Mouse (Mus musculus) CH12.LX (cell line): ENCODE measurements around the gene Trpm7. TPM values are rescaled to one million over a fixed set of nuclear protein-coding genes. Genes with fewer than 3 reads are reported as not detected.

Source experiments
- DNase-seq: peaks from one replicate; pipeline ENCODE4 v3.0.0-alpha.2; 2013; ENCODE audit errors: extremely low read depth
- H3K27ac ChIP-seq: 2 replicates; pipeline ENCODE4 v1.5.1; 2012; ENCODE audit warnings: low read depth, mild to moderate bottlenecking, control low read depth, moderate library complexity; ENCODE audit not compliant: insufficient read depth
- H3K27me3 ChIP-seq: replicated peaks from 2 replicates; pipeline ENCODE3; 2012; ENCODE audit warnings: inconsistent platforms
- H3K36me3 ChIP-seq, 2 experiments: replicated peaks in 1 of 2; 2 replicates each; pipeline versions ENCODE3 to v1.6.1; 2012; ENCODE audit warnings: inconsistent platforms in 1 of 2, low read length in 1 of 2, mild to moderate bottlenecking in 1 of 2, mixed read lengths in 1 of 2, moderate library complexity in 1 of 2; ENCODE audit not compliant: control insufficient read depth in 1 of 2, insufficient read depth in 1 of 2
- H3K4me1 ChIP-seq, 2 experiments: 2 replicates each; pipeline ENCODE4 v1.6.1; 2012; ENCODE audit warnings: inconsistent platforms in 1 of 2, moderate library complexity in 1 of 2; ENCODE audit not compliant: insufficient read depth in 2 of 2, control insufficient read depth in 1 of 2
- H3K4me2 ChIP-seq: 2 replicates; pipeline ENCODE4 v1.6.1; 2012; ENCODE audit warnings: low read depth, mild to moderate bottlenecking, control low read depth; ENCODE audit not compliant: poor library complexity, insufficient read depth, severe bottlenecking
- H3K4me3 ChIP-seq, 3 experiments: fragments of 150-350 bp in 1 of 3; sonication (generic) in 1 of 3; replicated peaks in 1 of 3; 2 replicates each; pipeline versions ENCODE3 to v1.5.1; 2011 to 2012; ENCODE audit warnings: low read depth in 2 of 3, low read length in 2 of 3, mild to moderate bottlenecking in 2 of 3, moderate library complexity in 2 of 3, control low read depth in 1 of 3, improper control_type of control experiment in 1 of 3, inconsistent platforms in 1 of 3, mixed read lengths in 1 of 3; ENCODE audit not compliant: poor library complexity in 1 of 3
- H3K79me2 ChIP-seq: replicated peaks from 2 replicates; pipeline ENCODE4 v1.6.1; 2012; ENCODE audit warnings: mild to moderate bottlenecking, moderate library complexity; ENCODE audit not compliant: control insufficient read depth, poor library complexity, insufficient read depth, severe bottlenecking; ENCODE audit errors: extremely low read depth
- H3K9ac ChIP-seq: 2 replicates; pipeline ENCODE4 v1.6.1; 2012; ENCODE audit warnings: low read depth, mild to moderate bottlenecking, control low read depth, moderate library complexity; ENCODE audit not compliant: insufficient read depth
- H3K9me3 ChIP-seq: replicated peaks from 2 replicates; pipeline ENCODE3; 2012; ENCODE audit warnings: low read length, inconsistent platforms, mixed read lengths
- BHLHE40 ChIP-seq: IDR thresholded peaks from 2 replicates; pipeline ENCODE4 v1.6.1; 2011; ENCODE audit warnings: mild to moderate bottlenecking, low read depth, low read length, improper control_type of control experiment
- CHD2 ChIP-seq: IDR thresholded peaks from 2 replicates; pipeline ENCODE4 v1.6.1; 2011; ENCODE audit warnings: low read length, improper control_type of control experiment
- ELF1 ChIP-seq: IDR thresholded peaks from 2 replicates; pipeline ENCODE4 v1.6.1; 2014; ENCODE audit warnings: low read depth, mild to moderate bottlenecking, inconsistent platforms, low read length, improper control_type of control experiment
- EP300 ChIP-seq: IDR thresholded peaks from 2 replicates; pipeline ENCODE4 v1.6.1; 2011; ENCODE audit warnings: low read length, improper control_type of control experiment
- ETS1 ChIP-seq: conservative IDR thresholded peaks from 2 replicates; pipeline ENCODE4 v1.6.1; 2012; ENCODE audit warnings: low read depth, mild to moderate bottlenecking, inconsistent platforms, low read length, improper control_type of control experiment, moderate library complexity
- GABPA ChIP-seq: IDR thresholded peaks from 2 replicates; pipeline ENCODE4 v1.6.1; 2012; ENCODE audit warnings: low read depth, low read length, improper control_type of control experiment, inconsistent platforms; ENCODE audit not compliant: insufficient replicate concordance
- HCFC1 ChIP-seq: IDR thresholded peaks from 2 replicates; pipeline ENCODE4 v1.6.1; 2012; ENCODE audit warnings: low read depth, mild to moderate bottlenecking, inconsistent platforms, low read length, improper control_type of control experiment
- IRF4 ChIP-seq: IDR thresholded peaks from 2 replicates; pipeline ENCODE4 v1.6.1; 2014; ENCODE audit warnings: low read depth, mild to moderate bottlenecking, inconsistent platforms, low read length, improper control_type of control experiment
- JUN ChIP-seq: IDR thresholded peaks from 2 replicates; pipeline ENCODE4 v1.6.1; 2011; ENCODE audit warnings: low read depth, mild to moderate bottlenecking, low read length, improper control_type of control experiment, moderate library complexity; ENCODE audit not compliant: insufficient read depth
- JUND ChIP-seq: conservative IDR thresholded peaks from 2 replicates; pipeline ENCODE4 v1.6.1; 2011; ENCODE audit warnings: low read depth, low read length, improper control_type of control experiment
- KAT2A ChIP-seq: IDR thresholded peaks from 2 replicates; pipeline ENCODE4 v1.6.1; 2012; ENCODE audit warnings: low read length, improper control_type of control experiment, inconsistent platforms; ENCODE audit not compliant: insufficient replicate concordance
- MAZ ChIP-seq: IDR thresholded peaks from 2 replicates; pipeline ENCODE4 v1.6.1; 2012; ENCODE audit warnings: low read depth, mild to moderate bottlenecking, inconsistent platforms, low read length, improper control_type of control experiment, moderate library complexity
- MEF2A ChIP-seq: IDR thresholded peaks from 2 replicates; pipeline ENCODE4 v1.6.1; 2014; ENCODE audit warnings: low read depth, mild to moderate bottlenecking, inconsistent platforms, low read length, improper control_type of control experiment, borderline replicate concordance
- MYC ChIP-seq: IDR thresholded peaks from 2 replicates; pipeline ENCODE4 v1.6.1; 2011; ENCODE audit warnings: low read depth, mild to moderate bottlenecking, improper control_type of control experiment, low read length
- NRF1 ChIP-seq: IDR thresholded peaks from 2 replicates; pipeline ENCODE4 v1.6.1; 2014; ENCODE audit warnings: low read depth, mild to moderate bottlenecking, inconsistent platforms, low read length, improper control_type of control experiment, moderate library complexity
- POLR2AphosphoS2 ChIP-seq: IDR thresholded peaks from 2 replicates; pipeline ENCODE4 v1.6.1; 2011; ENCODE audit warnings: low read depth, low read length, improper control_type of control experiment
- SIN3A ChIP-seq: IDR thresholded peaks from 2 replicates; pipeline ENCODE4 v1.6.1; 2012; ENCODE audit warnings: low read length, improper control_type of control experiment, inconsistent platforms
- SMC3 ChIP-seq: IDR thresholded peaks from 2 replicates; pipeline ENCODE4 v1.6.1; 2011; ENCODE audit warnings: low read depth, low read length, improper control_type of control experiment
- TCF12 ChIP-seq: IDR thresholded peaks from 2 replicates; pipeline ENCODE4 v1.6.1; 2014; ENCODE audit warnings: low read depth, mild to moderate bottlenecking, inconsistent platforms, low read length, improper control_type of control experiment
- USF1 ChIP-seq: IDR thresholded peaks from 2 replicates; pipeline ENCODE4 v1.6.1; 2014; ENCODE audit warnings: low read depth, mild to moderate bottlenecking, inconsistent platforms, low read length, improper control_type of control experiment
- USF2 ChIP-seq: conservative IDR thresholded peaks from 2 replicates; pipeline ENCODE4 v1.6.1; 2011; ENCODE audit warnings: low read depth, low read length, improper control_type of control experiment
- ZC3H11A ChIP-seq: IDR thresholded peaks from 2 replicates; pipeline ENCODE4 v1.6.1; 2012; ENCODE audit warnings: low read depth, mild to moderate bottlenecking, inconsistent platforms, low read length, improper control_type of control experiment
- ZKSCAN1 ChIP-seq: IDR thresholded peaks from 2 replicates; pipeline ENCODE4 v1.6.1; 2012; ENCODE audit warnings: low read depth, inconsistent platforms, low read length, improper control_type of control experiment, borderline replicate concordance
- dilution Hi-C: fragments of 300-500 bp; cut with MboI; formaldehyde crosslinking; loops from 2 replicates; pipeline ENCODE4 v1.14.3; 2020; ENCODE audit warnings: low sequenced_read_pairs; ENCODE audit not compliant: extremely low pct_unique_long_range_greater_than_20kb, extremely low pct_ligation_motif_present
- in situ Hi-C: fragments of 300-500 bp; cut with MboI; formaldehyde crosslinking; loops from 3 replicates; pipeline ENCODE4 v1.14.3; 2019; ENCODE audit warnings: low sequenced_read_pairs, low pct_ligation_motif_present, low pct_unique_long_range_greater_than_20kb, mixed read lengths
- polyA plus RNA-seq: library from polyadenylated mRNA; unstranded; fragments of >175 nt; gene quantifications from 2 replicates; pipeline ENCODE4 v1.2.1, GENCODE M21; 2012; ENCODE audit warnings: low read depth; ENCODE audit not compliant: insufficient read length
- total RNA-seq, 2 experiments: library from RNA; depleted of rRNA; stranded (reverse); fragments of 300-350 nt in 1 of 2; fragments of >200 nt in 1 of 2; gene quantifications; 2 replicates each; pipeline ENCODE4 v1.2.3; 2012 to 2014

Trpm7 gene
- total and polyA plus RNA-seq, 3 experiments: 14.1 to 30.1 (median 23.7) TPM

DNA sequence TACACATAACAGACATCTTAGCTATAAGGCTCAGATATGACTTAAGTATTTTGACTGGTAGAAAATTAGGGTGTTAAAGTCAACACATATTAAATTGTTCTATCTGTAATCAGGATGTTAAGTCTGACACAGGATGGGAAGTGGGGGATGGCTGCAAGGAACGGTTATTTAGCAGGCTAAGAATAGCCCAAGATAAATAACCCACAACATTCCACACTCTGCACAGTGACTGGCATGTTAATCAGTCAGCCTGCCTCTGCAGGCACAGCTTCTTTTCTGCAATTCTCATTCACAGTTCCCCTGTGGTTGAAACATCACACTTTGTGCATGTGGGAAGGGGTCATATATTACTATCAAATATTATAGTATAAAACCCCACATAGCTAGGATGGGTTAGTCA, 60.2 kb downstream of the Trpm7 start:
- Histone ChIP-seq H3K36me3 (peaks cover 10 to 56% of the 10 kb centered on the region in 2 experiments), H3K9ac (no peak overlapping the region), H3K27ac (no peak overlapping the region), H3K9me3 (no peaks in the 10 kb centered on the region), H3K4me2 (no peak overlapping the region), H3K4me1 (no peaks in the 10 kb centered on the region), H3K27me3 (no peaks in the 10 kb centered on the region), H3K4me3 (no peak overlapping the region), H3K79me2 (no peaks in the 10 kb centered on the region)
- dilution Hi-C loops: no loop called here
- in situ Hi-C loops: no loop called here
- DNase-seq: no peak
- TF ChIP-seq NRF1: no peak
- TF ChIP-seq IRF4: no peak
- no peak for TF ChIP-seq HCFC1
- TF ChIP-seq JUND: no peak
- TF ChIP-seq USF2: no peak
- TF ChIP-seq MEF2A: no peak
- TF ChIP-seq KAT2A: no peak
- TF ChIP-seq SIN3A: no peak
- no peak for TF ChIP-seq POLR2AphosphoS2
- TF ChIP-seq JUN: no peak

DNA sequence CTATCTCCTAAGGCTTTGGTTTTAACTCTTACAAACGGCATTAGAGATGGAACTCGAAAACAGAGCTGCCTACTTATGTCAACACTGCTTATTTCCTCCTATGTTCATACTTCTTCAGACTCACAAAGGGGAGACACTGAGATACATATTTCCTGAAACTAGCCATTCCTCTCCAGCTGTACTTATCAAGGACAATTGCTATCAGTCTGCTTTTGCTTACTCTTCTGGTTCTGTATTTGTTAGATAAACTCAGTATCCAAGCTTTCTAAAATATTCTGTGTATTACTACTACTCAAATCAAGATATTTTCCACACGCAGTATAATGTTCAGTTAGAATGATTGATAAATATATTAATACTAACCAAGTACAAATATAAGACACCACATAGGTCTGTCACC, 74.0 kb downstream of the Trpm7 start:
- H3K4me1 ChIP-seq: no peaks in the 10 kb centered on the region
- H3K9ac ChIP-seq: no peak overlapping the region
- H3K4me3 ChIP-seq: no peak overlapping the region
- no peaks in the 10 kb centered on the region for H3K27me3 ChIP-seq
- no peak overlapping the region for H3K4me2 ChIP-seq
- TF ChIP-seq GABPA (no peak), MYC (no peak), ZKSCAN1 (no peak), ETS1 (no peak), SMC3 (no peak), KAT2A (no peak), CHD2 (no peak), MAZ (no peak), BHLHE40 (no peak), IRF4 (no peak), ZC3H11A (no peak), EP300 (no peak), TCF12 (no peak), USF2 (no peak), USF1 (no peak), ELF1 (no peak)
- no peaks in the 10 kb centered on the region for H3K9me3 ChIP-seq
- H3K27ac ChIP-seq: no peak overlapping the region
- H3K79me2 ChIP-seq: no peaks in the 10 kb centered on the region
- in situ Hi-C loops (no loop called here), dilution Hi-C loops (no loop called here)
- H3K36me3 ChIP-seq: peaks cover 17 to 58% of the 10 kb centered on the region in 2 experiments
- no peak for DNase-seq
